Mouse (Mus musculus): ENCODE results near the gene Scfd1. TPM values are rescaled to one million over a fixed set of nuclear protein-coding genes. Genes with fewer than 3 reads are reported as not detected.
A peak's percentile ranks its signal among the peaks of the same experiment; 100 is the strongest.

The Scfd1 gene
- total RNA-seq, 1 experiment: 35.3 TPM

DNA sequence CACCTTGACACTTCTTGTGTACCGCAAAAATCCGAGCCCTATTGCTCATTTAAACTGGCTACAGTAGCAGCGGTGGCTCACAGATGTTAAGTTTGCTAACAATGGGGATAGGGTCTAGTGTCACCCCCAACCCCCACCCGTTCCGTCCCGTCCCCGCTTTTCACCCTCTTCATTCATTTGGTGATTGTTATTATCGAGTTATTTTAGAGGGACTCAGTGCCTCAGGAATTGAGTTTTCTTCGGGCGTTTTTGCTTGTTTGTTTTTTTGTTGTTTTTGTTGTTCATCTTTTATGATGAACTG lies 28.7 kb upstream of the Scfd1 start:
- Histone ChIP-seq H3K9me3 (ENCODE audit: control insufficient read depth, insufficient read depth, low read depth, low read length) (no peaks in the 10 kb centered on the region), H3K4me3 (ENCODE audit: insufficient read depth in 1 of 2, low read depth in 1 of 2, low read length in 2 of 2, poor library complexity in 1 of 2, severe bottlenecking in 1 of 2) (peak overlapping the region; percentile 77 to 82), H3K4me1 (ENCODE audit: control insufficient read depth in 2 of 2, insufficient read depth in 2 of 2, low read length in 2 of 2, poor library complexity in 1 of 2) (peaks cover 0 to 10% of the 10 kb centered on the region in 2 experiments; a peak in 2 of 4 replicates), H3K27ac (ENCODE audit: insufficient read depth, low read depth, low read length, poor library complexity, severe bottlenecking) (peak overlapping the region; percentile 92), H3K9ac (ENCODE audit: insufficient read depth, low read depth, low read length, poor library complexity, severe bottlenecking) (peak overlapping the region; percentile 88), H3K36me3 (ENCODE audit: control insufficient read depth, insufficient read depth, low read length, poor library complexity, severe bottlenecking) (peaks cover 6% of the 10 kb centered on the region)
- no peak for TF ChIP-seq CHD2 (IDR thresholded peaks at IDR 0.05; ENCODE audit: low read depth, low read length)
- TF ChIP-seq ZC3H11A (IDR thresholded peaks at IDR 0.05; ENCODE audit: borderline replicate concordance, low read depth, low read length): no peak
- no peak for TF ChIP-seq ZNF384 (IDR thresholded peaks at IDR 0.05; ENCODE audit: low read depth, low read length)
- TF ChIP-seq HCFC1 (IDR thresholded peaks at IDR 0.05; ENCODE audit: borderline replicate concordance, insufficient read depth, low read length): no peak
- in situ Hi-C loops (cut with MboI; ENCODE audit: low sequenced_read_pairs in 2 of 2, unreplicated experiment in 2 of 2): no loop called here
- DNase-seq (ENCODE audit: low read depth, low spot score): no peak

GRCm38 (mm10) chr12:51355296-51355695 lies 22.0 kb upstream of the Scfd1 start:
- in situ Hi-C loops (cut with MboI; ENCODE audit: low sequenced_read_pairs in 2 of 2, unreplicated experiment in 2 of 2): no loop called here
- TF ChIP-seq HCFC1 (IDR thresholded peaks at IDR 0.05; ENCODE audit: borderline replicate concordance, insufficient read depth, low read length): no peak
- no peak for TF ChIP-seq ZNF384 (IDR thresholded peaks at IDR 0.05; ENCODE audit: low read depth, low read length)
- TF ChIP-seq MAFK (IDR thresholded peaks at IDR 0.05; ENCODE audit: insufficient read depth, low read depth, low read length): no peak
- no peak for TF ChIP-seq CHD2 (IDR thresholded peaks at IDR 0.05; ENCODE audit: low read depth, low read length)
- no peak for TF ChIP-seq ZC3H11A (IDR thresholded peaks at IDR 0.05; ENCODE audit: borderline replicate concordance, low read depth, low read length)
- H3K9ac ChIP-seq (ENCODE audit: insufficient read depth, low read depth, low read length, poor library complexity, severe bottlenecking): no peak overlapping the region
- no peaks in the 10 kb centered on the region for H3K9me3 ChIP-seq (ENCODE audit: control insufficient read depth, insufficient read depth, low read depth, low read length)
- H3K27ac ChIP-seq (ENCODE audit: insufficient read depth, low read depth, low read length, poor library complexity, severe bottlenecking): no peak overlapping the region
- H3K4me3 ChIP-seq (ENCODE audit: insufficient read depth in 1 of 2, low read depth in 1 of 2, low read length in 2 of 2, poor library complexity in 1 of 2, severe bottlenecking in 1 of 2): no peak overlapping the region
- DNase-seq (ENCODE audit: low read depth, low spot score): no peak
- H3K36me3 ChIP-seq (ENCODE audit: control insufficient read depth, insufficient read depth, low read length, poor library complexity, severe bottlenecking): peaks cover 19% of the 10 kb centered on the region
- H3K4me1 ChIP-seq (ENCODE audit: control insufficient read depth in 2 of 2, insufficient read depth in 2 of 2, low read length in 2 of 2, poor library complexity in 1 of 2): peaks cover 0 to 2% of the 10 kb centered on the region in 2 experiments; a peak in 1 of 4 replicates

GRCm38 (mm10) chr12:51361294-51361693 lies 16.0 kb upstream of the Scfd1 start:
- no peak overlapping the region for H3K4me3 ChIP-seq (ENCODE audit: insufficient read depth in 1 of 2, low read depth in 1 of 2, low read length in 2 of 2, poor library complexity in 1 of 2, severe bottlenecking in 1 of 2)
- no peak overlapping the region for H3K9ac ChIP-seq (ENCODE audit: insufficient read depth, low read depth, low read length, poor library complexity, severe bottlenecking)
- H3K27ac ChIP-seq (ENCODE audit: insufficient read depth, low read depth, low read length, poor library complexity, severe bottlenecking): no peak overlapping the region
- no peaks in the 10 kb centered on the region for H3K4me1 ChIP-seq (ENCODE audit: control insufficient read depth in 2 of 2, insufficient read depth in 2 of 2, low read length in 2 of 2, poor library complexity in 1 of 2)
- peaks cover 16% of the 10 kb centered on the region for H3K36me3 ChIP-seq (ENCODE audit: control insufficient read depth, insufficient read depth, low read length, poor library complexity, severe bottlenecking)
- no peak for DNase-seq (ENCODE audit: low read depth, low spot score)
- H3K9me3 ChIP-seq (ENCODE audit: control insufficient read depth, insufficient read depth, low read depth, low read length): no peaks in the 10 kb centered on the region
- TF ChIP-seq MAFK (IDR thresholded peaks at IDR 0.05; ENCODE audit: insufficient read depth, low read depth, low read length) (no peak), CHD2 (IDR thresholded peaks at IDR 0.05; ENCODE audit: low read depth, low read length) (no peak), ZC3H11A (IDR thresholded peaks at IDR 0.05; ENCODE audit: borderline replicate concordance, low read depth, low read length) (no peak), HCFC1 (IDR thresholded peaks at IDR 0.05; ENCODE audit: borderline replicate concordance, insufficient read depth, low read length) (no peak), ZNF384 (IDR thresholded peaks at IDR 0.05; ENCODE audit: low read depth, low read length) (no peak)
- in situ Hi-C loops (cut with MboI; ENCODE audit: low sequenced_read_pairs in 2 of 2, unreplicated experiment in 2 of 2): no loop called here

DNA sequence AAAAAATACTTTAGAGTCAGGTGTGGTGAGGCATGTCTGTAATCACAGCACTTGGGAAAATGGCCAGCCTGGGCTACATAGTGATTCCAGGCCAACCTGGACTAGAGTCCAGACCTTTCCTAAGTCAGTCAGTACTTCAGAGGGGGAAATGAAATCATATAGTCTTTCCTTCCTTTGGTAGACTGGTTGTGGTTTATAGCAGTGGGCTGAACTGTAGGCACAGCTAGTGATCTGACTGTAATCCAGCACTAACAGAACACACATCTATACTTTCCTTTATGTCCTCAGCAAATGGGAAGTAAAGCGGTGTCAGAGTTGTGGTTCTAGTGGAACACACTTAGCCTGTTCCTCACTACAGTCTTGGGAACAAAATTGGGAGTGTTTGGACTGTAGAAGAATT lies 14.4 kb upstream of the Scfd1 start:
- Histone ChIP-seq H3K9ac (ENCODE audit: insufficient read depth, low read depth, low read length, poor library complexity, severe bottlenecking) (no peak overlapping the region), H3K27ac (ENCODE audit: insufficient read depth, low read depth, low read length, poor library complexity, severe bottlenecking) (no peak overlapping the region), H3K9me3 (ENCODE audit: control insufficient read depth, insufficient read depth, low read depth, low read length) (no peaks in the 10 kb centered on the region), H3K4me1 (ENCODE audit: control insufficient read depth in 2 of 2, insufficient read depth in 2 of 2, low read length in 2 of 2, poor library complexity in 1 of 2) (no peaks in the 10 kb centered on the region), H3K4me3 (ENCODE audit: insufficient read depth in 1 of 2, low read depth in 1 of 2, low read length in 2 of 2, poor library complexity in 1 of 2, severe bottlenecking in 1 of 2) (no peak overlapping the region), H3K36me3 (ENCODE audit: control insufficient read depth, insufficient read depth, low read length, poor library complexity, severe bottlenecking) (peaks cover 16% of the 10 kb centered on the region)
- in situ Hi-C loops (cut with MboI; ENCODE audit: low sequenced_read_pairs in 2 of 2, unreplicated experiment in 2 of 2): no loop called here
- no peak for DNase-seq (ENCODE audit: low read depth, low spot score)
- TF ChIP-seq CHD2 (IDR thresholded peaks at IDR 0.05; ENCODE audit: low read depth, low read length): no peak
- no peak for TF ChIP-seq ZC3H11A (IDR thresholded peaks at IDR 0.05; ENCODE audit: borderline replicate concordance, low read depth, low read length)
- no peak for TF ChIP-seq ZNF384 (IDR thresholded peaks at IDR 0.05; ENCODE audit: low read depth, low read length)
- no peak for TF ChIP-seq MAFK (IDR thresholded peaks at IDR 0.05; ENCODE audit: insufficient read depth, low read depth, low read length)
- TF ChIP-seq HCFC1 (IDR thresholded peaks at IDR 0.05; ENCODE audit: borderline replicate concordance, insufficient read depth, low read length): no peak

DNA sequence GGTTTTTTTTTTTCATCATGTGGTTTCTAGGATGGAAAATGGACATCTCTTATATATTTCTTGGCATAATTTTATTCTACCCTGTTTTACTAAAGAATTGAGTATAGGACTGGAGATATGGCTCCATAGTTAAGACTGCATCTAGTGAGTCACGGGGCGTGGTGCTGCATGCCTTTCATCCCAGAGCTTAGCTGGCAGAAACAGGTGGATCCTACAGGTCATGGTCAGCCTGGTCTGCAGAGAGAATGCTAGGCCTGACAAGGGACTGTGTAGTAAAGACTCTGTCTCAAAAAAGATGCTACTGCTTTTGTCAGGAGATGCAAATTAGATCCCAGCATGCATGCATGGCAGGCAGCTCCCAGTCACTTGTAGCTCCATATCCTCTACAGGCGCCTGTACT lies 8.8 kb upstream of the Scfd1 start:
- H3K4me3 ChIP-seq (ENCODE audit: insufficient read depth in 1 of 2, low read depth in 1 of 2, low read length in 2 of 2, poor library complexity in 1 of 2, severe bottlenecking in 1 of 2): no peak overlapping the region
- H3K36me3 ChIP-seq (ENCODE audit: control insufficient read depth, insufficient read depth, low read length, poor library complexity, severe bottlenecking): peaks cover 10% of the 10 kb centered on the region
- in situ Hi-C loops (cut with MboI; ENCODE audit: low sequenced_read_pairs in 2 of 2, unreplicated experiment in 2 of 2): no loop called here
- H3K27ac ChIP-seq (ENCODE audit: insufficient read depth, low read depth, low read length, poor library complexity, severe bottlenecking): no peak overlapping the region
- H3K9ac ChIP-seq (ENCODE audit: insufficient read depth, low read depth, low read length, poor library complexity, severe bottlenecking): no peak overlapping the region
- no peaks in the 10 kb centered on the region for H3K9me3 ChIP-seq (ENCODE audit: control insufficient read depth, insufficient read depth, low read depth, low read length)
- H3K4me1 ChIP-seq (ENCODE audit: control insufficient read depth in 2 of 2, insufficient read depth in 2 of 2, low read length in 2 of 2, poor library complexity in 1 of 2): no peaks in the 10 kb centered on the region
- no peak for DNase-seq (ENCODE audit: low read depth, low spot score)
- TF ChIP-seq ZNF384 (IDR thresholded peaks at IDR 0.05; ENCODE audit: low read depth, low read length) (no peak), CHD2 (IDR thresholded peaks at IDR 0.05; ENCODE audit: low read depth, low read length) (no peak), MAFK (IDR thresholded peaks at IDR 0.05; ENCODE audit: insufficient read depth, low read depth, low read length) (no peak), ZC3H11A (IDR thresholded peaks at IDR 0.05; ENCODE audit: borderline replicate concordance, low read depth, low read length) (no peak), HCFC1 (IDR thresholded peaks at IDR 0.05; ENCODE audit: borderline replicate concordance, insufficient read depth, low read length) (no peak)
